Mouse (Mus musculus) brain, embryonic 14.5 days (tissue): ENCODE data around the gene Fam155a. TPM values are rescaled to one million over a fixed set of nuclear protein-coding genes. Genes with fewer than 3 reads are reported as not detected.

Source experiments
- DNase-seq: peaks from one replicate; pipeline ENCODE4 v3.0.0-alpha.2; 2011; ENCODE audit warnings: low read depth
- CTCF ChIP-seq: fragments of 200-500 bp; IDR thresholded peaks from 2 replicates; pipeline ENCODE4 v1.5.1; 2012; ENCODE audit warnings: inconsistent platforms, mild to moderate bottlenecking, moderate library complexity, borderline replicate concordance; ENCODE audit not compliant: insufficient read depth, insufficient read length; ENCODE audit errors: extremely low read depth
- POLR2A ChIP-seq: fragments of 200-500 bp; IDR thresholded peaks from 2 replicates; pipeline ENCODE4 v1.6.1; 2012; ENCODE audit warnings: mild to moderate bottlenecking, inconsistent platforms, borderline replicate concordance; ENCODE audit not compliant: poor library complexity, insufficient read depth, insufficient read length, severe bottlenecking; ENCODE audit errors: extremely low read depth
- polyA plus RNA-seq: library from polyadenylated mRNA; depleted of rRNA; stranded (reverse); fragments of >200 nt; gene quantifications from 2 replicates; pipeline ENCODE4 v1.2.3, GENCODE M21; 2012

The Fam155a gene
- polyA plus RNA-seq, 1 experiment = 46.6 TPM

DNA sequence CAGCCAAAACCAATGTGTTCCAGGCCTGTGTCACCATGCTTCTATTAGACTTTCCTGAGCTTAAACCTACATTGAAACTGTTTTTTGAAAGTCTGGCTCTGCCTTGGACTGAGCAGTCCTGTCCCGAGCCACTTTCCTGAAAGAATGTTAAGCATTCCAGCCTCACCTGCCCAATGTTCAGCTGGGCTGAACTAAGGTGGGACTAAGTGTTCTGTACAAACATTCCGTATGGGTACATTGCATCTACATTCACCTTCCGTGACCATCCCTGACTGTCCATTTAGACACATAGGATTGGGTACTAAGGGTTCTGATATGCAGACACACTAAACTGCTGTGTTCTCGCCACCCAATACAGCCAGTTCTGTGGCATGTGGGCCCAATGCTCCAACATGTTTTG lies 423.8 kb downstream of the Fam155a start:
- no peak for DNase-seq
- TF ChIP-seq CTCF = no peak
- TF ChIP-seq POLR2A = no peak

DNA sequence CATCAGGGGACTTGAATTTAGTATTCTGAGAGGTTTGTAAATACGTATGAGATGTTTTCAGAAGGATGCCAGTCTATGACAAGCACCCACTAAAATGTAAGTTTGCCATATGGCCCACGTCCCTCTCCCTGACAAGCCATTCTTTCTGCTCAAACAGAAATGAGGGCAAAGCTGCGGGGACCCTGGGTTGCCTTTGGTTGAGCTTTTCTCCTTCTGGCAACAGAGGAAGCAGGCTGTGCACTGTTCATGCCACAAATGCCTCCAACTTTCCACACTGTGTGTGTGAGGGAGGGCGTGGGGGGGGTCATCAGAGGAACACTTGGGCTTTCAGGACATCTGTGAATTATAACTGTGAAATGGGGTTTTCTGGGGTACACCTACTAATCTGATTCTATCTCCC lies 426.8 kb downstream of the Fam155a start:
- TF ChIP-seq CTCF = no peak
- TF ChIP-seq POLR2A = no peak
- no peak for DNase-seq

GRCm38 (mm10) chr8:9342998-9343397 lies 428.0 kb downstream of the Fam155a start:
- TF ChIP-seq CTCF (no peak), POLR2A (no peak)
- no peak for DNase-seq

- no peak for TF ChIP-seq CTCF
- no peak for TF ChIP-seq POLR2A
- DNase-seq = no peak
Observed at GRCm38 (mm10) chr8:9342593-9342992, 428.4 kb downstream of the Fam155a start.

- TF ChIP-seq CTCF (no peak), POLR2A (no peak)
- DNase-seq = no peak
Observed at GRCm38 (mm10) chr8:9337905-9338304, 433.1 kb downstream of the Fam155a start.

DNA sequence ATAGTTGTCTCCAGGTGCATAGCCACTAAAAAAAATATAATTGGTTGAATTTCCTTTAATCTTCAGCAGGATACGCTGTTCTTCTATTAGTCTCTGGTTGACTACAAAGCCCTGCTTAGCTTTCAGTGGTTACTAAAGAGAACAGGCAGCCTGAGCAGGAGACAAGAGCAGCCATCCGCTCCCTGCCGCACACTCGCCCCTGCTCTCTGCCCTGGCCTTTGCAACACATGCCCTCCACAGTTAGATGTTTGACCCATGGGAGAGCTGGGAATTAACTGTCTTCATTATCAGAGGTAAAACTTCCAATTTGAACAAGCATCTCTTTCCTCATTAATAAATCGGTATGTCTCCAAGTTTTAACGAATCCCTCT lies 435.0 kb downstream of the Fam155a start:
- no peak for TF ChIP-seq CTCF
- no peak for TF ChIP-seq POLR2A
- no peak for DNase-seq

DNA sequence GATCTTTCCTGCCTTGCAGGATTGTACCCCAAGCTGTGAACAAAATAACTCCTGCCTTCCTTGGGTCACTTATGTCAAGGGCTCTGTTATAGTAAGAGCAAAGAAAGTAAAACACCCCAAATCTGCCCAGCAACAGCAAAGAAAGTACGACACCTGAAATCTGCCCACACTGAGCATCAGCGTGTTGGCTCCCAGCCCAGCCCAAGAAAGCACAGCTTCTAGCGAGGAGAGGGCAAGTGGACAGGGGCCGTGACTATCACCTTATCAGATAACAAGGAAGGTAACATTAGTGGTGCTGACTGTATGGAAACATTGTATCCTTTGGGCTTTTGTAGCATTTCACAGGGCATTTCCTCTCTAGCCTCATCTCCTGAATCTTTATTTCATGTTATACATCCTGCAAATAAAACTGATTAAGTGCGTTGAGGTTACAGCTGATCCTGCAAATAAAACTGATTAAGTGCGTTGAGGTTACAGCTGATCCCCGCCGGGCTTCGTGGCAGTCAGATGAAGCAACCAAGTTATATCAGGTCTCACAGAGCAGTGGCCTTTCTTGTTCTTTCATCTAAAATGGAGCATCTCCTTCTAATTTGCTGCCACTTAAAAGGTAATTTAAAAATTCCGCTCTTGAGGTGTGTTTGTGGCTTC lies 435.6 kb downstream of the Fam155a start:
- peak; percentile 49 for DNase-seq
- TF ChIP-seq CTCF = no peak
- TF ChIP-seq POLR2A = no peak

DNA sequence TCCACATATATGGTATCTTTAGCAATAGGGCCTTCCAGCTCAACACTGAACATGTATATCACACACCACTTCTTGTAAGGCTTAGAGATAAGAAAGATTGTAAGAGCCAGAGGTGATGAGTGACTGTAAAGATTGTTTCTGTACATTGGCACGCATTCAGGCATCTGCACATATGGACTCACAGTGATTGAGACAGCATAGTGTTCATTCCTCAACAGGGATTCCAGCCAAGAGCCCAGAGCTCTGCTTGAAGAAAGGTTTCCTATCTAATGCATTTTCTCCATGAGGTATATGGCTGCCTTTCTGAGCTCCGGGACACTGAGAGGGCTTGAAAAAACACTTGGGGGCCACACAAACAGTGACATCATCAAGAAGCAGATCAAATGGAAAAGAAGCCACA lies 438.2 kb downstream of the Fam155a start:
- TF ChIP-seq CTCF = no peak
- no peak for TF ChIP-seq POLR2A
- DNase-seq = no peak

DNA sequence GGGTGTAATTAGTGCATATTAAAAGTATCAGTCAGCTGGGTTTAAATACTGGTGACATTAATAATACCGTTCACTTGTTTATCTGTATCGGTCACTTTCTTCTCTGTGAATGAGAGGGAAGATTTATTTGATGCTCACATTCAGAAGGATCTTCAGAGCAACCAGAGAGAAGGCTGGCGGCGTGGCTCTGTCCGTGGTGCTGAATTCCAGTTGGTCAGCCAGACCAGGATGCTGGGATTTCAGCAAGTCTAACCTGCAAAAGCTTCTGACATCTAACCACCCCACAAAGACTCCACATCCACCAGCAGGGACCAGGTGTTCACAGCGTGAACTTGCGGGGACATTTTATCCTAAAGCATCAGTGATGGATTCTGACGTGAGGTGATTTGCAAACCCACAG lies 461.5 kb downstream of the Fam155a start:
- DNase-seq = peak; percentile 48
- no peak for TF ChIP-seq CTCF
- TF ChIP-seq POLR2A = no peak

- peak; percentile 50 for DNase-seq
Observed at GRCm38 (mm10) chr8:9303526-9304135, 467.3 kb downstream of the Fam155a start.

GRCm38 (mm10) chr8:9295046-9295445 lies 475.9 kb downstream of the Fam155a start:
- TF ChIP-seq POLR2A (no peak), CTCF (no peak)
- DNase-seq = peak; percentile 20

More at GRCm38 (mm10) chr8:9303526-9304135, 467.3 kb downstream of the Fam155a start:
- TF ChIP-seq CTCF (no peak), POLR2A (no peak)

DNA sequence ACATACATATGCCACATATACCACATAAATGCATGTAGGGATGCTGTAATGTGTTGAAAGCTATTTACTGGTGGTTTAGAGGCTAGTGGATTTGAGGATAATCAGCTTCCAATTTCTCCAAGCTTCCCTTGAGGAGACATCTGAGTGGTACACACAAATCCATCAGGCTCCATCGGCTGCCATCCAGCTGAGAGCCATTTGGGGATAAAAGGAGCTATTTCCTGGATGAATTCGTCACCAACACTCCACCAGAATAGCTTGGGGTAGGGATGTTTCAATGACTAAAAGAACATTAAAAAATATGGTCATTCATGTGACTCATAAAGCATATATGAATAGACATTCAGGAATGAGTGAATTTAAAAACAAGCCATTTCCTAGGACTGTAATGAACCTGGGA lies 478.4 kb downstream of the Fam155a start:
- TF ChIP-seq POLR2A = no peak
- no peak for TF ChIP-seq CTCF
- no peak for DNase-seq

GRCm38 (mm10) chr8:9288015-9288729 lies 482.8 kb downstream of the Fam155a start:
- DNase-seq = no peak
- TF ChIP-seq POLR2A (no peak), CTCF (no peak)

- peak; percentile 31 for DNase-seq
- TF ChIP-seq POLR2A = no peak
- TF ChIP-seq CTCF = no peak
Observed at GRCm38 (mm10) chr8:9274117-9274516, 496.8 kb downstream of the Fam155a start.

DNA sequence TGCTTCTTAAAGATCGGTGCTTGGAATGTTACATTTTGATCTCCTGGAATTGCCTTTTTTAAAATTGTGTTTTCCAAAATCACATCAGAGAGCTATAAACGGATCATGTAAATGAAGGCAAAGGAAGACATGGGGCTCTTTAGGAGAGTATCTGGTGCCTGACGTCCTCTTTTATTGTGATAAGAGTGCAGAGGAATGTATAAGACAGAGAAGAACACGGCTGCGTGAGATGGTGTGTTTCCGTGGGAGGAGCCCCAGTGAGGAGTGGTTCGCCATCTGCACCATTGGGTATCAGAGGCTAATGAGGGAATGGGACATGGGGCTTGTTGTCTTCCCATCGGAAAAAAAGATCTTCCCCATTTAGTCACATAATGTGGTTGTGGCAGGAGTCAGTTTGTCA lies 506.6 kb downstream of the Fam155a start:
- no peak for TF ChIP-seq POLR2A
- TF ChIP-seq CTCF = no peak
- DNase-seq = no peak

DNA sequence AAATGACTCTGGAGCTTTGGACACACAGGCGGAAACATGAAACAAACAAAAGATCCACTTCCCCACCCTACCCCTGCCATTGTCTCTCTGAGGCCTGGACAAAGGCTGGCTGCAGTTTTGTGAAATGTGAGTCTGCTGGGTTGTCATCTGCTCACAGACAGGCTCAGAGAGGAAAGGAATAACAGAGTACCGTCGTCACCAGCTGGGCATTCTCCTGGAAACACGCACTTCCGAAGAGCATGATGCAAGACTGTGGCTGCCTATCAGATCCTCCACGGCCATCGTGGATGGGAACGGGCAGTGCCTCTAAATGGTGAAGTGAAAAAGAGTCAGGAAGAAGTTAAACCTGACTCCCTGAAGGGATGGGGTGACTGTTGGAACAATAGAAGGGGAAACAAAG lies 509.4 kb downstream of the Fam155a start:
- DNase-seq = peak; percentile 38
- TF ChIP-seq CTCF (no peak), POLR2A (no peak)
